Mouse (Mus musculus) megakaryocyte, adult 5-6 weeks (primary cell): ENCODE measurements around the gene Maats1. TPM values are rescaled to one million over a fixed set of nuclear protein-coding genes. Genes with fewer than 3 reads are reported as not detected.
A peak's percentile ranks its signal among the peaks of the same experiment; 100 is the strongest.

Experiments used
- ATAC-seq: 2 replicates; pipeline ENCODE4 v1.8.0; 2016; ENCODE audit warnings: mild to moderate bottlenecking, inconsistent platforms; ENCODE audit not compliant: poor library complexity, severe bottlenecking
- total RNA-seq, 2 experiments: library from RNA; stranded (forward) in 1 of 2; stranded (reverse) in 1 of 2; fragments of 153-499, 151-499 nt in 1 of 2; fragments of 221-1000, 200-1000 nt in 1 of 2; gene quantifications; 2 replicates each; pipeline versions ENCODE4 v1.2.3 to v1.2.4; 2015 to 2017

The Maats1 gene
- total RNA-seq, 2 experiments from 2014 or later = not detected

DNA sequence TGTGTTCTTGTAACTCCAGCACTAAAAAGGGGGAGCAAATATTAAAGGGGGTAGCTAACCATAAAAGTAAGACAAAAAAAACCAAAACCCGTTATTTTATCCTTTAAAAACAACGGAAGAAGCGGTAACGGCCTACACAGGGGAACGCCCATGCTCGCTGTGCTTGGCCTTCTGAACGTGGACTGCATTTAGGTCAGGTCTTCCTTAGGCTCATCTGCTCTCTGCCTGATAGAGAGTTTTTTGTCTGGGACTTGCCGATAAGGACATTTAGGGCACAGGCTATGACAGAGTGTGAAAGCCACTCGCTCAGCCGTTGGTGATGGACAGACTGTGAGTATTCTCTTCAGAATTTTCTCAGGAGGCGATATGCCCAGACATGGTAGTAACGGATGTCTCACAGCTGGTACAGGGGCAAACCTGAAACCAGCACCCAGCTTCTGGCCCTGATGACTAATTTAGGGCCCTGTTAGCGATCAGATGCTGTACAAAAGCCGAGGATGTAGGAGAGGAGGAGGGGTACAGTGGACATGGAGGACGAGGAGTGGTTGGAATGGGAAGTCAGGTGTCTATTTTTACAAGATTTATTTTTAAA, 29.9 kb upstream of the Maats1 start:
- ATAC-seq = no peak

DNA sequence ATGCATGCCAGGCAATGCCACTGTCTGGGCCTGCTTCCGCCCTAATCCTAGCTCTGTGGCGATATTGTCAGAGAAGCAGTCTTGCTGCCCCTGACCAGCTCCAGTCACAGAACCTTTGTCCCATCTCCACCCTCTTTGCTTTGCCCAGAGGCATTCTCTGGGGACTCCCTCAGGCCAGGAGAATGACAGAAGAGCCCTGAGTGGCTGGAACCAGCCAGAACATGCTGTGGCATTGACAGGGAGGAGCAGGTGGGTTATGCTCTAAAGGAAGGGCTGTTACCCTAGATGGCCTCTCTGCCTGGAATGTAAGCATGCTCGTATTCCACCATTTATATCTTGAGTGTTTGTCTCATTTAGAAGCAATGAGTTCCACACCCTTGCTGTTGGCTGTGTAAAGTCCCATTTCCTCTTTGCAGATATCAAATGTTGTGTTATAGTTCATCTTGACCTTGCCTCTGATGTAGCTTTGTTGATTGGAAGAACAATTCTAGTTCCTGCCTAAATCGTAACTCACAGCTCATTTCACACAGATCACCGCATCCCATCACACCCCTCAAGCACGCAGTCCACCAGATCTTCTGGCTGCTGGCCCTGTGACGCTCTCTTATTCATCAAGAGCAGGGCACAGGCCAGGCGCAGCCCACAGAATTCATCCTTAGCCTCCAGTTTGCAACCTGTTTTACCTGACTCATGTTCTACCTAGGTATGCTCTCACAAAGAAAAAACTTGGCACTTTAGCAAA, 28.9 kb upstream of the Maats1 start:
- no peak for ATAC-seq

DNA sequence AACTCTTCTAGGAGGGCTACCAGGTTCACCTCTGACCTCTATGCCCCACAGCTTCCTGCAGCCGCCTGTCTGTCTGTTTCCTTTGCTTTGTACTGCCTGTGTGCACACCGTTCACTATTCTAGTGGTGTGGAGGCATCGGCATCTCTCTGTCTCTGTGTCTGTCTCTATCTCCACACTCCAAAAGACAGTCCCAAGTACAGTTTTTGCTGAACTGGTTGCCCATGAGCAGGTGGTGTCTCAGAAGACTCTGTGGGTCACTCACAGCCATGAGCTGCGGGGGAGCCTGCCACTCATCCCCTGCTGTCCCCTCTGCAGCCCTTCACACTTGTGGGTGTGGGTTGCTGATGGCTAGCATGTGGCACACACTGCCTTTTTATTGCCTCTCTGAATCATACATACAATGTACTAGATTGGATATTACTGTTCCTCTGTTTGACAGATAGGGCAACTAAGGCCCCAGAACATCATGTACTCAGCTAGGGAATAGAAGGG, 28.1 kb upstream of the Maats1 start:
- ATAC-seq = no peak

DNA sequence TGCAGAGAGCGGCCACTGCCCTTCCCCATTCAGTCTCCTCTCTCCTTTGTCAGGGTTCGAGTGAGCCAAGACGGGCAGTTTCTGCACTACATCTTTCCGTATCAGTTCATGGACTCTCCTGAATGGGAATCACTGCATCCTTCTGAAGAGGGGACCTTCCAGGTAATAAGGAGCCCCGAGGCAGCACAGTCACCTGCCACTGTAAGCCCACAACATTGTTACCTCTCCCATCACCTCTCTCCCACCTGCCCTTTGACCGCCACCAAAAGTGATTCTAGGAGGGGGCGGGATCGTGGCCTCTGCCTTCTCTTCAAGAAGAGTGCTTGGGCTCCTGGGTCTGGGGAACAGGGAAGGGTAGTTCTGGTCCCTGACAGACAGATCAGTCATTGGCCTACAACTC, 27.5 kb upstream of the Maats1 start:
- ATAC-seq = no peak

DNA sequence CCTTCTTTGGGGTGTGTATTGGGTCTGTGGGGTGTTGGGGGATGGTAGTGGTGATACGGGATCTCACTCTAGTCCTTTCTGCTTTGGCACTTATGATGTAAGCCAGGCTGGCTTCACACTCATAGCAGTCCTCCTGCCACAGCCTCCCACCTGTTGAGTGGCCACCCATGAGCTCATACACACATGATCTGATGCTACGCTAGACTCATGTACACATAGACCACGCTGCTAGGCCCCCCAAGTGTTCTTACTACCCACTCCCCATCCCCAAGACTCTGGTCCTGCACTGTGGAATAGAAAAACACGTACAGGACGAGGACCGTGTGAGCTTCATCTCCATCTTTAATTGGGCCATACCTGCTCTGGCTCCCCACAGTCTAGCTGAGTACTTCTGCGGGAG, 27.1 kb upstream of the Maats1 start:
- no peak for ATAC-seq

DNA sequence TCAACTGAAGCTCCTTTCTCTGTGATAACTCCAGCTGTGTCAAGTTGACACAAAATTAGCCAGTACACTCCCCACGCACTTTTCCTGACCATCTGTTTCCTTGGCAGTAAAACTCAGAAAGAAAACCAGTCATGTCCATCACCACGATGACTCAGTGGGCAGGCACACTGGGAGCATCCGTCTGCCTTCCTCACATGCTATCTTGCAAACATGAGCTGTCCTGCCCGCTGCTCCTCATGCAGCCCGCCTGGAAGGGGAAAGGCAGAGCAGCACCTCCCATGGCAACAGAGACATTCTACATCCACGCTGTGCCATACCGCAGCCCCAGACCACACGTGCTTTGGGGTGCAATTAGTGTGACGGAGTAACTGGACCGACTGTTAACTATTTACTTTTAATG, 26.4 kb upstream of the Maats1 start:
- ATAC-seq = no peak

DNA sequence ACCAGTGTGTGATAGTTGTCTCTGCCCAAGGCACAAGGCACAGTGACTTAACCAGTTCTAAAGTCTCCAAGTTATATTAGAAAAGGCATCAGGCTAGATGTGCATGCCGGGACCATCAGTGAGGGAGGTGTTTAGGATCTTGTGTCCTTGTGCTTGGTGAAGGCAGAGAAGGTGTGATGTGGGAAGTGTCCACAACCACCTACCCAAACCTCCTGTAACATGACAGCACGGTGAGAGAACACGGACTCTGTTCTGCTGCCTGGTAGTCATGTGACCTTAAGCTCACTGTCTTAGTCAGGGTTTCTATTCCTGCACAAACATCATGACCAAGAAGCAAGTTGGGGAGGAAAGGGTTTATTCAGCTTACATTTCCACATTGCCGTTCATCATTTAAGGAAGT, 24.3 kb upstream of the Maats1 start:
- no peak for ATAC-seq

DNA sequence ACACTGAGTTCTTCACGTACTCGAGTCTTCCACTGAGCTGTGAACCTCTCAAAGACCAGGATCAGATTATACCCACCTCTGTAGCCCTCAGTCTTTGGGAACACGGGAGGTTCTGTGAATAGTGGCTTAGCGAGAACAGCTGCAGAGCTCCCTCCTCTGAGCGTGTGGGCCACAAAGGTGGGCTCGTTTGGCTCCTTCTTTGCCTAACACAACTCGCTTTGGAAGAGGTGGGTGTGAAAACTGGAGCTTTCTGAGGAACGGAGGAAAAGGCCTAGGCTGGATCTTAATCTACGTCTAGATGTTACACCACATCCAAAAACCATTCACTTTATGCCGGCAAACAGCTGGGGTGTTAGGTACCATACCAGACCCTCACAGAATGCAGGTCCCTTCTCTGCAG, 23.4 kb upstream of the Maats1 start:
- ATAC-seq = no peak

DNA sequence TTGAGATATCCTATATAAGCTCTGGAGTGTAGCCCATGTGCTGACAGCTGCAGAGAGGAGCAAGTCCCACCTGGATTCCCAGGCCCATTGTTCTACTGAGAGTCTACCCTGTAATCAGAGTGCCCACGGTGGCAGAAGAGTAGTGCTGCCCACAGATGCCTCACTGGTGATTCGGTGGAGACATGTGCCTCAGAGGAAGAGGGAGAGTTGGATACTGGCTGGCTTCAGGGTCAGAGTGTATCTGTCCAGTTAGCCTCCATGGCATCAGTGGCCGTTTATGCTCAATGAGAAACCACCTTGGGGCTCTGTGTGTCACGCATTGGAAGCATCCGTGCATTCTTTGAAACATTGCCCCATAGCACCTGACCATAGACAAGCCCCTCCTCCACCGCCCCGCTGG, 21.7 kb upstream of the Maats1 start:
- ATAC-seq = no peak

DNA sequence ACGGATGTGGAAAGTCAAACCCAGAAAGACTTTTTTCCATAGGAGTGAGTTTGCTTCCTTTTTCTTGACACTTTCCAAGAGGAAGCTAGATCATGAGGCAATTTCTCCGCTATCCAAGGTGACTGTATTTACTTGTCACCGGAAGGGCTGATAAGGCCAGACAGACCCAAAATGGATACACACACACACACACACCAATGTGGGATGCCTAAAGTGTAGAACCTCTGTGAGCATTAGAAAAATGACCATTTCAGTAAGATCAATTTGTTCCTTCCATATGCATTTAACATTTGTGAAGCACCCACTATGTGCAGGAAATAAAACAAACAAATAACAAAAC, 21.3 kb upstream of the Maats1 start:
- ATAC-seq = no peak

DNA sequence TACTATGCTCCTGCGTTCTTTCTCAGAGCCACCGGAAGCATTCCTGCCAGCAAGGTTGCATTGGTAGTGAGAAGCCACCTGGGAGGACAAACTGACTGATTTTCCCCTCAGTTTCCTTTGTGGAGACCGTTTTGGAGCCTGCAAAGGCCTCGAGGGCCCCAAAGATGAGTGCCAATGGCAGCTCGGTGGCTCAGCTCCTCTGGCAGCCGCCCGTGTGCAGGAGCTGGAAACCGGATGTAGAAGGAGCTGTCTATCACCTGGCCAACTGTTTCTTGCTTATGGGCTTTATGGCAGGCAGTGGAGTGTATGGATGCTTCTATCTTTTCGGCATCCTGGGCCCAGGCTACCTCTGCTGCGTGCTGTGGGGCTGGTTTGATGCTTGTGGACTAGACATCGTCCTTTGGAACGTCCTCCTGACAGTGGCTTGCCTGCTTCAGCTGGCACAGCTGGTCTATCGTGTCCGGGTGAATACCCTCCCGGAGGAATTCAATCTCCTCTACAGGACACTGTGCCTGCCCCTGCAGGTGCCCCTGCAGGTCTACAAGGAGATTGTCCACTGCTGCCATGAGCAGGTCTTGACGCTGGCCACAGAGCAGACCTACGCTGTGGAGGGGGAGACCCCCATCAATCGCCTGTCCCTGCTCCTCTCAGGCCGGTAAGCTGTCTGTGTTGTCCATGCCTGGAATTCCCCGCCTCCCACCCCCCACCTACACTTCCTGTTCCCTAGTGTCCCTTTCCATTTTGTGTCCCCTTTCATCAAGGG, 20.7 kb upstream of the Maats1 start:
- no peak for ATAC-seq

DNA sequence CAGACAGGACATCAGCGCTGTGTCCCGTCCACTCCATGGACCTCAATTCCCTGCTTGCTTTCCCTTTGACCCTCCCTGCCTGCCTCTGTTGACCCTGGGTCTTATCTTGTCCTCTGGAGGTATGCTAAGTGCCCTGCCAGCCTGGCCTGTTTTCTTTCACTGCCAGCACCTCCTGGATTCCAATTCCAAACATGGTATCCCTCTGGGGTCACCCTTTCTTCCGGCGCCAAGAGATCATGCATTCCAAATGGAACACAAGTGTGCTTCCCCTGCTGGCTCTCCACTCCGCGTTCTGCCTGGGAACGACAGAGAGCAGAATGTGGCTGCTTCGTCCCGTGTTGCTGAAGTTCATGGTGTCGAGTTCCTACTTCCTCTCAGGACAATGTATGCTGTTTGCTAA, 20.0 kb upstream of the Maats1 start, which contains the start of gene Popdc2:
Popdc2 (plus strand) TSS at position 277 of the 400 bp plus-strand sequence.
- ATAC-seq = no peak

DNA sequence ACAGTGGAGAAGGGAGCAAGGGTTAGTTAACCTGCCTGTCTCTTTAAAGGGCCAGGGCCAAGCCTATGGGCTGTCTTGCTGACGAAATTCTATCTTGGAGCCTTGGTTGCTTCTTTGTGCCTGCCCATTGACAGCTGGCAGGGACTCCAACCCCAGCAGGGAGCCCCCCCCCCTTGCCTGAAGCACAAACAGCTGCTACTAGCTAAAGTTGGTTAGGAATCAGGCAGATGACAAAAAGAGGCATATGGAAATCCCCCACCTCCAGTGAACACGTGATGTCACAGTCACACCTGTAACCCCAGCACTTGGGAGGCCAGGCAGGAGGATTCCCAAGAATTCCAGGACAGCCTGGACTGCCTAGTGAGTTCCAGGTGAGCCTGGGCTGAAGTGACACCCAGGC, 18.4 kb upstream of the Maats1 start:
- ATAC-seq = no peak

DNA sequence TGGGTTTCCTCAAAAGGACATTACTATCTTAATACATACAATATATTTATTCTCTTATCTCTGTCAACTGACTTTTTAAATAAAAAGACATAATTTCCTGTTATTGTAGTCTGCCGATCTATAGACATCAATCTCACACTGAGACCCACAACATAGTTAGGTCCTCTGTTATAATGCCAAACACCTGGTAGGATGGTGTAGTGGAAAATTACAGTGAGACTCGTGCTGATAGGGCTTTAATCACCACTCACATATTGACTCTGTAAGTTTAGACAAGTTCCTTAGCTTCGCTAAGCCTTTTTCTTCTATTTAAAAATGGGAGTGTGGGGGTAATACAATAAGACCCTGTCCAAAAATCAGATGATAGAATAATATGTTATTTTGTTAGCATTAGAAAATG, 17.9 kb upstream of the Maats1 start:
- ATAC-seq = no peak

DNA sequence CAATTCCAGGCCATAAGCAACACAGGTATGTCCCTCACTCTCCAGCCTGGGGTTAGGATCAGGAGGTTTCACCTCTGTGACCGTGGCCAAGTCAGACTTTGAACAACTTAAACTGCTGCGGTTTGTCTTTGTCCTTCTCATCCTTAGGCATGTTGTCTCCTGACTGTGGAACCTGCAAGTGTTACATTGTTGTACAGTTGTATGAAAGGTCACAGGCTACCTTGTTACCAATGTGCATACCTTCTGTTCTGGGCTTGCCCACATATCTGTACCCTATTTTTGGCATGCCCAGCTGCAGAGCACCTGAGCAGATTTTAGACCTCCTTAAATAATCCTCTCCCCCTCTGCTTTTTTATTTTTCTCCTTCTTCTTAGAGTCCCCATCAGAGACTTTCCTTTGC, 17.3 kb upstream of the Maats1 start:
- no peak for ATAC-seq

DNA sequence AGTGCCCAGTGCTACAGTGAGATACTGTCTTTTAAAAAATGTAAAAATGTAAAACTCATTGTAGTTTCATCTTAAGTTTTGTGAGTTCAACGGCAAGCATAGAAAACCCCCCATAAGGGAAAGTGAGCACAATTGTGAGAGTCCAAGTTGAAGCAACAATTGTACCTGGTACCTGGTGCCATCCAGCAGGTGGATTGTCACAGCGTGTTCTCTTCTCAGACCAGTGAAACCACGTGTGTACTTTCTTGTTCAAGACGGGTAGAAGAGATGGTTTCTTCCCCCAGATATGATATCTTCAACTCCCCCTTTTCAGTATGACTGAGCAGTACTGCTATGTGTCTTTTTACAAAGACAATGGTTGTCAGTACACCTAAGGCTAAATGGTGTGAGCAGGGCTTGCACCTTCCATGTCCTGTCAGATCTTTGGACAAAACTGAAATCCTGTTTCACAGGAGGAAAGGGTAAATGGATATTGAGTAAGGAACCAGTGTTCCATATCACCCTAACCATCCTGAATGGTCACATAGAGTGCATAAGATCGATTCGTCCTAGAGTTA, 16.4 kb upstream of the Maats1 start:
- ATAC-seq = no peak

DNA sequence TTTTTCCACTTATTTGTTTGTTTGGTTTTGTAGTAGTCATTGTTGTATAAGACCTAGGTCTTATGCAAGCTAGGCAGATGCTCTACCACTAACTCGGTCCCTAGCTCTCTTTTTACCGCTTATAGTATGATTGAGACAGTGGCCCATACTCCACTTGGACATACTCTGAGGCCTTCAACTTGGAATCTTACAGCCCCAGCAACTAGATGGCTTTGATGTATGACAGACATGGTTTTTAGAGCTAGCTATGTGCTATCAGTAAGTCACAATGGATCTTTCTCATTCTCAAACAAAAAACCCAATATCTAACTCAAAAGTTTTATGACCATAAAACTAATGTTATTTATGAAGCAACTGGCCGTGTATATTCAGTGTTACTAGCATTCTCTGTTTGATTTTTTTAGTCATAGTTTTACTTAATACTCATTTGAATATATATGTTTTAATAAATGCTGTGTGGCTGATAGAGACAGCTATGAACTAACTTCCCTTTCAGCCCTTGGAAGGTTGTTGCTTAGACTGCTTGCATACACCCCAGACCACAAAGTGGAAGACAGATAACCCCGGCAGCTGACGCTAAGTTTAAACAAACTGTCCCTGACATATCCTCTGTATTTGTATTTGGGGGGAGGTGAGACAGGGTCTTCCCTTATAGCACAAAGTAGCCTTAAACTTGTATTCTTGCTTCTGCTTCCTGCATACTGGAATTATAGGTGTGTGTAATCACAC, 12.4 kb upstream of the Maats1 start:
- ATAC-seq = no peak; the same call in 1 of the 2 replicates

DNA sequence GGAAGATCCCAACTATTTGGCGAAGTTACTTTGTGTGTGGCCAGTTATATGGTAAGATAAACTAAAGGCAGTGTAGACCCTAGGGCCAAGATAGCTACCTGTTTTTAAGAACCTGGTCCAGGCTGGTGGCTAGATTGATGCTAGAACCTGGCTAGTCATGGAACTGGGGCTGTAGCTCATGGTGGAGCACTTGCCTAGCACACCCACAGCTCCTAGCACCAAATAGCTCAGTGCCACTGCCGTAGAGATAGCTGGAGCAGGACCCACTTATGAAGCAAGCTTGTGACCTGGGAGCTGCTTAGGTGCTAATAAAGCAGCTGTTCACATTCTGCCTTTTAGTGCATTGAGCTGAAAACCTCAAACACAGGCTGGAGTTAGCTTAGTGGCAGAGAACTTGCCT, 11.7 kb upstream of the Maats1 start:
- ATAC-seq = peak; percentile 58

DNA sequence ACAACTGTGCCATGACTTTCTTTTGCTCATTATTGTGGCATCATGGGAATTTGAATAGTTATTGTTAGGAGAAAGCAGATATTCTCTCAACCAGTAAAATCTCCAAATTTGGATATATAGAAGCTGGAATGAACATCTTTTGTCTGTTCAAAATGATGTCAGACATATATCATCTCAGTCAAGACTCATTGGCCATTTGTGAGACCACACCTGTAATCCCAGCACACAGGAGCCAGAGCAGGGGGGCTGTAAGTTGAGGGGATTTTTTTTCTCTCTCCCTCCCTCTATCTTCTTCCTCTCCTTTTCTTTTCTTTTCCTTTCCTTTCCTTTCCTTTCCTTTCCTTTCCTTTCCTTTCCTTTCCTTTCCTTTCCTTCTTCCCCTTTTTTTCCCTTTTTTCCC, 10.9 kb upstream of the Maats1 start:
- no peak for ATAC-seq

DNA sequence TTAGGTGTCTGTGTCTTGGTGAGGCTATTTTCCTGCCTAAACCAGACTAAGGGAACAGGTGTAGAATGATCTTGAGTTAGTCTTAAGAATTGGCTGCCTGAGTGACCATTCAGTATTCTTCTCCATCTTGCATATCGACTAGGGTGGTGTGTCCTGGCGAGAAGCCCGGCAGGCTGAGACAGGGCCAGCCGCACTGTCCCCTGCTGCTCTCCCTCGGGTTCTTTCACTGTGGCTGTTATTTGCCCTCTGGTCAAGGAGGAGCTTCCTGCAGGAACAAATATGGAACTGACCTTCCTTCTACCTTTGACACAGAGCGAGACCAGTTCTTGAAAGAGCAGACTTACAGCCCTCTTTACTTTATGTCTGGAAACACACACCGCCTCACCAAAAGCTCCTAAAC, 10.1 kb upstream of the Maats1 start:
- no peak for ATAC-seq

DNA sequence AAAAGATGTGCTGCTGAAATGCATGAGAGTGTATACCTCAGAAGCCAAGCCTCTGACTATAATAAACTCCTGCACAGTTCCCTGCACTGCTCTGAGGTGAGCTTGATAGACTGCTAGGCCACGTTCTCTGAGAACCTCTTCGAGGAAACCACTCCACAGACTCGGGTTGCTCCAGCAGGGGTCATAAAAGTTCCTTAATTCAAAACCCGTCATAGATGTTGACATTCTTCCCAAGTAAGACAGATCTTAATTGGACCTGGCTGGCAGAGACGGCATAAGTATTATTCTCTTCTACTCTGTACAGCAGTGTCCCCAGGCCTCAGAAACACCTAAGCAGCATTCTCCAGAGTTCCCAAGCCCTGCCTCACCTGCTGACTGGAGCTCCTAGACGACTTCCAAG, 9.0 kb upstream of the Maats1 start:
- ATAC-seq = no peak
